Mouse (Mus musculus) naive thymus-derived CD4-positive, alpha-beta T cell, adult 5 months (primary cell): ENCODE data around the gene Vmn1r138. TPM values are rescaled to one million over a fixed set of nuclear protein-coding genes. Genes with fewer than 3 reads are reported as not detected.

Experiments used
- polyA plus RNA-seq: library from polyadenylated mRNA; unstranded; fragments of 100-300 nt; shearing (Covaris generic); gene quantifications from one replicate; pipeline ENCODE4 v1.2.1, GENCODE M21; 2017

Vmn1r138 gene
- polyA plus RNA-seq = not detected

DNA sequence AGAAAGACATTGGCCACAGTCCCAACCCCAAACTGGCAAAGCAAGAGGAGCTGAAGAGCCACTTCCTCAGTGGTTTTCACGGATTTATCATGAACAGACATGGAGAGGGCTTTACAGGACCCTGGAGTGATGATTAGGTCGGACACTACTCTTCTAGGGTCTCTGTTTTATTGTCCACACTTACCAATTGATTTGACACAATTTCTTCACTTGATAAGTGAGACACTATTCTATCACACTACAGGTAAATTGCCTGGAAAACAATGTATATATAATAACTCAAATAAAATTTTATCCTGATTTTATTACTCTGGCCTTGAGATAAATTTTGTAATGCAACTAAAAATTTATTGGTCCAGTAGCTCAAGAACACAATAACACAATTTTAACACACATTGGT lies at the start of gene Vmn1r138:
TSS of gene Vmn1r138 (minus strand) at position 101 of the 400 bp plus-strand sequence.

DNA sequence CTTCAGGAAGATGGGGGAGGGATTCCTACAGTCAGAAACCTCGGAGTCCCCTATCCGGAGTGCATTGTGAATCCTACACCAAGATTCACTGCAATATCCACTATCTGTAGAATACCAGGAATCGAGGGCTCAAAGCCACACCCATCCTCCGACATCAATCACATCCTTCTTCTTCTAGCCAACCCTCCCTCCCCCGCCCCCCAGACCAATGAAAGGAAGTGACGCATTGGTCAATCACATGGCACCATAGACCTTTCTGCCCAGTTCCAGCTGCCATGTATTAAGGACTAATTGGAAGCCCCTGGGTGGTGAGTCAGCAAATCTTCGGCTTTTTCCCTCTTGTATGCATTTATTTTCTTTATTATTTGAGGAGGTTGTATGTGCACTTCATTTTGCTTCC lies 40.1 kb upstream of the Vmn1r138 start, which contains the start of gene Vmn1r139:
TSS of gene Vmn1r139 (plus strand) at position 301 of the 400 bp plus-strand sequence.

DNA sequence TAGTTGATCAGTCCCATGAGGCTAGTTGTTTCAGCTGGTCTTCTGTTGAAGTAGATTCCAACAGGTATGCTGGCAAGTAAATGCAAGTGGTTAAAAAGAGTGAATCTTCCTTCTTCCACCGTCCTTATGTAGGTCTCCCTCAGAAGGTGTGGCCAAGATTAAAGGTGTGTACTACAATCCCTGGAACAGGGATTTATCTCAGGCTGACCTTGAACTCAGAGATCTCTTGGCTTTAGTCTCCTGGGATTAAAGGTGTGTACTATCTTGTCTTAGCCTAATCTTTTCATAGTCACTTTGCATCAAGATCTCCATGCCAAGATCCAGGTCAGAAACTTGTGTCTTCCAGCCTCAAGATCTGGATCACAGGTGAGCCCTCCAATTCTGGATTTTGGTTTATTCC lies 27.5 kb upstream of the Vmn1r138 start, which contains the start of gene Gm6176:
TSS of gene Gm6176 (minus strand) at position 101 of the 400 bp plus-strand sequence.

DNA sequence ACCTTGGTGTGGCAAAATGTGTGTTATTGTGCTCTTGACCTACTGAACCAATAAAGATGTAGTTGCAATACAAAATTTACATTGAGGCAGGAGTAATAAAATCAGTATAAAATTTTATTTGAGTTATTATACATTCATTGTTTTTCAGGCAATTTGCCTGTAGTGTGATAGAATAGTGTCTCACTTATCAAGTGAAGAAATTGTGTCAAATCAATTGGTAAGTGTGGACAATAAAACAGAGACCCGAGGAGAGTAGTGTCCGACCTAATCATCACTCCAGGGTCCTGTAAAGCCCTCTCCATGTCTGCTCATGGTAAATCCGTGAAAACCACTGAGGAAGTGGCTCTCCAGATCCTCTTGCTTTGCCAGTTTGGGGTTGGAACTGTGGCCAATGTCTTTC lies 34.4 kb downstream of the Vmn1r138 start, which contains the start of gene Vmn1r137:
TSS of gene Vmn1r137 (plus strand) at position 301 of the 400 bp plus-strand sequence.

Other genes starting within 250 kb of the Vmn1r138 start
- not detected for gene Gm4177, start 232.2 kb downstream of the Vmn1r138 start, polyA plus RNA-seq
- gene Vmn1r135, start 196.5 kb downstream of the Vmn1r138 start, polyA plus RNA-seq = not detected
- gene Gm5725, start 184.6 kb downstream of the Vmn1r138 start, polyA plus RNA-seq = not detected
- gene Gm5891, start 107.6 kb downstream of the Vmn1r138 start, polyA plus RNA-seq = not detected
- gene Vmn1r137, start 34.3 kb downstream of the Vmn1r138 start, polyA plus RNA-seq = not detected
- not detected for gene Gm6176, start 27.4 kb upstream of the Vmn1r138 start, polyA plus RNA-seq
- not detected for gene Vmn1r139, start 40.2 kb upstream of the Vmn1r138 start, polyA plus RNA-seq
- gene Gm16451, start 89.3 kb upstream of the Vmn1r138 start, polyA plus RNA-seq = not detected
- not detected for gene Gm10666, start 105.8 kb upstream of the Vmn1r138 start, polyA plus RNA-seq
- gene Vmn1r142, start 135.1 kb upstream of the Vmn1r138 start, polyA plus RNA-seq = not detected
- gene Vmn1r143, start 160.5 kb upstream of the Vmn1r138 start, polyA plus RNA-seq = not detected
- gene Gm8653, start 172.4 kb upstream of the Vmn1r138 start, polyA plus RNA-seq = not detected
- not detected for gene Gm8453, start 200.6 kb upstream of the Vmn1r138 start, polyA plus RNA-seq